Mouse (Mus musculus) liver, embryonic 14.5 days (tissue): Measurements from ENCODE around the gene Nynrin. TPM values are rescaled to one million over a fixed set of nuclear protein-coding genes. Genes with fewer than 3 reads are reported as not detected.

Experiments
- ATAC-seq: fragments of 200-750 bp; cut with Nextera tagmentation; 2 replicates; pipeline ENCODE4 v1.8.0; 2017; ENCODE audit warnings: moderate number of reproducible peaks, mild to moderate bottlenecking, moderate library complexity; ENCODE audit not compliant: insufficient read depth
- DNase-seq, 3 experiments: peaks; one replicate each; pipeline ENCODE4 v3.0.0-alpha.2; 2012 to 2013; ENCODE audit warnings: low read depth in 3 of 3, low spot score in 3 of 3
- H3K27ac ChIP-seq: fragments of 300-500 bp; sonication (generic); 2 replicates; pipeline ENCODE4 v1.5.1; 2014; ENCODE audit warnings: moderate library complexity, mild to moderate bottlenecking, control low read depth, inconsistent platforms
- H3K27me3 ChIP-seq: fragments of 300-500 bp; sonication (generic); 2 replicates; pipeline ENCODE4 v1.6.1; 2014; ENCODE audit warnings: mild to moderate bottlenecking, low read length, moderate library complexity; ENCODE audit not compliant: control insufficient read depth, insufficient read depth
- H3K36me3 ChIP-seq: fragments of 300-500 bp; sonication (generic); replicated peaks from 2 replicates; pipeline ENCODE4 v1.6.1; 2014; ENCODE audit warnings: low read depth; ENCODE audit not compliant: control insufficient read depth, insufficient read depth
- H3K4me1 ChIP-seq, 2 experiments: fragments of 200-500 bp in 1 of 2; fragments of 300-500 bp in 1 of 2; sonication (generic) in 1 of 2; replicated peaks; 2 replicates each; pipeline ENCODE4 v1.6.1; 2012 to 2014; ENCODE audit warnings: antibody characterized with exemption in 1 of 2, inconsistent platforms in 1 of 2, low read length in 1 of 2; ENCODE audit not compliant: control insufficient read depth in 2 of 2, insufficient read depth in 2 of 2
- H3K4me2 ChIP-seq: fragments of 300-500 bp; sonication (generic); 2 replicates; pipeline ENCODE4 v1.6.1; 2014; ENCODE audit warnings: low read depth, mild to moderate bottlenecking, control low read depth, moderate library complexity
- H3K4me3 ChIP-seq, 2 experiments: fragments of 200-500 bp in 1 of 2; fragments of 300-500 bp in 1 of 2; sonication (generic) in 1 of 2; 2 replicates each; pipeline ENCODE4 v1.5.1; 2012 to 2014; ENCODE audit warnings: low read depth in 2 of 2, low read length in 2 of 2, mild to moderate bottlenecking in 2 of 2, control low read depth in 1 of 2, inconsistent platforms in 1 of 2, moderate library complexity in 1 of 2; ENCODE audit not compliant: insufficient read depth in 1 of 2
- H3K9ac ChIP-seq: fragments of 300-500 bp; sonication (generic); replicated peaks from 2 replicates; pipeline ENCODE4 v1.6.1; 2014; ENCODE audit warnings: mild to moderate bottlenecking, control low read depth, moderate library complexity
- H3K9me3 ChIP-seq: fragments of 300-500 bp; sonication (generic); 2 replicates; pipeline ENCODE4 v1.6.1; 2016; ENCODE audit warnings: low read length, mixed read lengths; ENCODE audit not compliant: control insufficient read depth
- CTCF ChIP-seq: IDR thresholded peaks from 2 replicates; pipeline ENCODE4 v1.5.1; 2016; ENCODE audit warnings: antibody characterized with exemption, low read depth, control low read depth
- EP300 ChIP-seq: IDR thresholded peaks from 2 replicates; pipeline ENCODE4 v1.6.1; 2016; ENCODE audit warnings: antibody characterized with exemption, low read depth
- WGBS: fragments of 180-500 bp; shearing (Covaris S2); extraction: QIAGEN DNeasy Blood & Tissue Kit; methylation state at CpG from one replicate; pipeline ENCODE4 v1.1.7; 2014; ENCODE audit not compliant: insufficient replicate concordance; 5-methylcytosine and 5-hydroxymethylcytosine counted together
- polyA plus RNA-seq, 2 experiments: library from polyadenylated mRNA; depleted of rRNA in 1 of 2; stranded (reverse) in 1 of 2; unstranded in 1 of 2; fragments of >200 nt; fragmentation: Nextera tagmentation in 1 of 2; extraction: Ambion mirVana in 1 of 2; gene quantifications; 2 replicates each; pipeline versions ENCODE4 v1.2.1 to v1.2.3; 2012 to 2014

Nynrin gene
- polyA plus RNA-seq, 2 experiments: 1.4 to 1.7 TPM

DNA sequence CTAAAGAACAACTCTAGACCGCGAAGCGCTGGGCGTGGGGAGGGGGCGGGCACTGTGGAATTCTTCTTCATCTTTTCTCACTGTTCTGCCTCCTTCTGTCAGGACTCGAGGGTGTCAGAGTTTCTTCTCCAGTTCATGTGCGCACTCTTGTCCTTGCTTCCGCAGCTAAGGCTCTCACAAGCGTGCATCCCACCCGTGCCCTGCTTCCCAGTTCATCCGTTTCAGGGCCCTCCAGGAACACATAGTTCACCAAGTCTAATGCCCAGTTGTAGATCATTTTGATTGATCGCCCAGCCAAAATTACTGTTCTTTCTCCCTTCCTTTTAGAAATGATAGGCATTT, 46.6 kb downstream of the Nynrin start:
- no peaks in the 10 kb centered on the region for H3K9me3 ChIP-seq
- DNase-seq (no peak), ATAC-seq (no peak)
- peaks cover 11% of the 10 kb centered on the region for H3K36me3 ChIP-seq
- H3K4me2 ChIP-seq: peak overlapping the region; percentile 62
- 8% methylated on average over 12 of the region's 12 CpGs for WGBS
- H3K27ac ChIP-seq: no peak overlapping the region
- H3K4me1 ChIP-seq: peaks cover 2 to 19% of the 10 kb centered on the region in 2 experiments; a peak in 3 of 4 replicates
- TF ChIP-seq CTCF (no peak), EP300 (no peak)
- peak overlapping the region; percentile 43 to 49 for H3K4me3 ChIP-seq
- no peak overlapping the region; the same call in 1 of the 2 replicates for H3K9ac ChIP-seq
- no peaks in the 10 kb centered on the region; the same call in 1 of the 2 replicates for H3K27me3 ChIP-seq

DNA sequence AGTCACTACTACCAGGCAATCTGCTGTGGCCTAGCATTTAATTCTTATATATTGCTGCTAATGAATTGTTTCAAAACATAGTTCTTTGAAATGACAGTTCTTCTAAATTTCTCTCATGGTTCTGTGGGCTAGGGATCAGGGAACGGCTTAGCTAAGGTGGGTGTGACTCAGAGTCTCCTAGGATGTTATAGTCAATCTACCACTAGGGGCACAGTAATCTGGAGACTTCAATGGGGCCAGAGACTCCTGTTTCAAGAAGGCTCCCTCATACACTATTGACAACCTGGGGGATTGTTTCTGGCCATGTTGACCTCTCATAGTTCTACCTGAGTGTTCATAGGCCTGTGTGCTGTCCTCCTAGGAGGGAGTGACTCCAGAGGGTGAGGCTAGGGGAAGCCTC, 51.7 kb downstream of the Nynrin start:
- TF ChIP-seq CTCF (peak; percentile 37; the same call in 1 of the 2 replicates), EP300 (no peak)
- Histone ChIP-seq H3K9ac (no peak overlapping the region), H3K27ac (no peak overlapping the region), H3K9me3 (no peaks in the 10 kb centered on the region), H3K27me3 (no peaks in the 10 kb centered on the region), H3K4me2 (no peak overlapping the region), H3K4me3 (no peak overlapping the region), H3K36me3 (no peaks in the 10 kb centered on the region), H3K4me1 (peaks cover 2 to 10% of the 10 kb centered on the region in 2 experiments; a peak in 3 of 4 replicates)
- ATAC-seq (no peak), DNase-seq (no peak)
- 21% methylated on average over 1 of the region's 1 CpGs for WGBS

DNA sequence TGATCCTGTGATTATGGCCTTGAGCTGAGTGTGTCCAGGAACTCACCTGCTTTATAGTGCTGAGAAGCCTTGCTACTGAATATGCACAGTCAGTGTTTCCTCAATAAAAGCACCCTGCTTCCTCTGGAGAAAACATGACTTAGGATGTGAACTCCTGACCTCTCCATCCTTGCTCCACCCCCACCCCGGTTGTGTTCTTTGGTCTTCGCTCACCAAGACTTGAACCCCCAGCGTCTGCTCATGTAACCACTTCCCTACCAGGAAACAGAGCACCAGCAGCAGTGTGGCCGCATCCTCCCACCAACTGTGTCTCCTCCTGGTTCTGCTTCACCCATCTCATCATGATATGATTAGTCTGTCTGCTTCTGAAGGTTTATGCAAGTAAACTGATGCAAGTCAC, 59.6 kb downstream of the Nynrin start:
- no peaks in the 10 kb centered on the region for H3K4me1 ChIP-seq
- no peak overlapping the region for H3K4me3 ChIP-seq
- no peaks in the 10 kb centered on the region for H3K9me3 ChIP-seq
- DNase-seq: no peak
- H3K9ac ChIP-seq: no peak overlapping the region
- no peak for ATAC-seq
- no peaks in the 10 kb centered on the region for H3K27me3 ChIP-seq
- no peak overlapping the region for H3K4me2 ChIP-seq
- no peak overlapping the region for H3K27ac ChIP-seq
- TF ChIP-seq CTCF (no peak), EP300 (no peak)
- WGBS: 24% methylated on average over 4 of the region's 4 CpGs
- H3K36me3 ChIP-seq: no peaks in the 10 kb centered on the region

DNA sequence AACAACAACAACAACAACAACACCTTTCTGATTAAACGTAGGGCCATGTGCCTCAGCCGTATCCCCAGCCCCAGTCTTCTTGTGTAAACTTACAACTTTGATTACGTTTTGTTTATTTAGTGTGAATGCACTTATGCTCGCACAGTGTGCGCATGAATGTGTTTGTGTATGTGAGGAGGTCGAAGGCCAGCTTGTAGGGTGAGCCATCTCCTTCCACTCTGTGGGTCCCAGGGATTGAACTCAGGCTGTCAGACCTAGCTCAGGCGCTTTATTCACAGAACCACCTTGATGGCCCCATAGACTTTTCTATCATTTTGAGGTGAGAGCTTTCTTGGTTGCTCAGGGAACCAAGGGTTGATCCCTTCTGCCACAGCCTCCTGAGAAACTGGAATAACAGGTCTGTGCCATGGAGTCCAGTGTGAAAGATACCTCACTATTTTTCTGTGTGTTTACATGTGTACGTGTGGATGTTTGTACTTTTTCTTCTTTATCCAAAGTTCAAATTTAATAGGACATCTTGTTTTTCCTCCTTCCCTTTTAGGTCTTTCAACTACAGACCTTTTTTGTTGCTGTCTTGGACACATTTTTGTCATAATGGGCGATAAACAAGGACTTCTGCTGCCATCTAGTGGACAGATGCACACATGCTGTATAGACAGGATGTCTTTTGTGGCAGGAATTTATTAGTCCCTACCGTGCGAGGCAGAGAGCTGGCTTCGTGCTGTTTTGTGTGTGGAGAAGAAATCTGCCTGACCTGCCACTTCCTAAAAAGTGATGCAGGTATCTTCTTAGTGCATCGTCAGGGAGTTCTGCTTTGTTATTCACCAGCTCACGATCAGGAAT, 64.7 kb downstream of the Nynrin start:
- no peak overlapping the region for H3K9ac ChIP-seq
- H3K9me3 ChIP-seq: no peaks in the 10 kb centered on the region
- no peaks in the 10 kb centered on the region for H3K36me3 ChIP-seq
- H3K4me3 ChIP-seq: no peak overlapping the region
- TF ChIP-seq EP300 (no peak), CTCF (peak; percentile 88)
- H3K4me2 ChIP-seq: no peak overlapping the region
- peaks cover 12 to 19% of the 10 kb centered on the region in 2 experiments for H3K4me1 ChIP-seq
- WGBS: 30% methylated on average over 14 of the region's 14 CpGs
- no peaks in the 10 kb centered on the region for H3K27me3 ChIP-seq
- no peak overlapping the region for H3K27ac ChIP-seq
- DNase-seq (peak; percentile 67 to 72 (median 70)), ATAC-seq (no peak)

DNA sequence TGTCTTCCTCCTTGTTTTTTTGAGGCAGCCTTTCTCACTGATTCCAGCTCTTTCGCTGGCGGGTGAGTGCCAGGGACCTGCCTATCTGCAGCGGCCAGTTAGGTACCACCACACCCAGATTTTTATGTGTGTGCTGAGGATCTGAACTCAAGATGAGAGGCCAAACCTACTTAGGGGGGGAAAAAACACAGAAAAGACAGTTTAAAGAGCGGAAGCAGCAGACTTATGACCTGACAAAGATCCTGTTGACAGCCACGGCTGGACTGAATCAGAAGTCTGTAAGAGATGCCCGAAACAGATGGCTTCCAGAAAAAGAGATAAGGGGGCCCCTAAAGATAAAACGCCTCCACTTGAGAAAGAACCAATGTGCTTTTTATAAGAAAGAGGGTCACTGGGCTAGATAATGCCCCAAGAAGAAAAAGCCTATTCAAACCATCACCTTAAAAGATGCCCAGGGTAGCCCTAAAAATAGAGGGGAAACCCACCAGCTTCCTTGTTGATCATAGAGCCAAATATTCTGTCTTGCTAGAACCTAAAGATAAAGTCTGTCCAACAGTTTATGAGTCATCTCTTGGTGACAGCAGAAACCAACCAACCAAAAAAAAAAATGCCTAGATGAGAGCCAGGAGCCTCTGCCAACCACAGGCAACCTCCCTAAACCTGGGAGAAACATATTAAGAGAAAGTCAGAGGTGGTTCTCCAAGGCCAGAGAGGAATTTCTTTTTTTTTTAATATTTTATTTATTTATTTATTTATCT, 68.8 kb downstream of the Nynrin start:
- DNase-seq (peak; percentile 53 to 59 (median 59)), ATAC-seq (peak; percentile 87)
- no peak for TF ChIP-seq CTCF
- TF ChIP-seq EP300: peak; percentile 76
- 6% methylated on average over 7 of the region's 7 CpGs for WGBS
- H3K4me1 ChIP-seq: peaks cover 15 to 34% of the 10 kb centered on the region in 2 experiments
- 0 out of 4 replicates have a peak overlapping the region, but pooled peaks of 1 of the 2 experiments have one; percentile 14 for H3K4me3 ChIP-seq
- H3K4me2 ChIP-seq: peak overlapping the region; percentile 59
- H3K36me3 ChIP-seq: no peaks in the 10 kb centered on the region
- H3K27ac ChIP-seq: peak overlapping the region; percentile 68
- no peaks in the 10 kb centered on the region for H3K27me3 ChIP-seq
- H3K9me3 ChIP-seq: no peaks in the 10 kb centered on the region
- peak overlapping the region; percentile 9; the same call in 1 of the 2 replicates for H3K9ac ChIP-seq

Other genes with a start within 250 kb of the Nynrin start
- gene Rec8, start 236.0 kb upstream of the Nynrin start, polyA plus RNA-seq (2012; rRNA removed): 1.7 and 1.9 TPM in 2 replicates
- gene Rec8, start 236.0 kb upstream of the Nynrin start, polyA plus RNA-seq (2014; fragmentation: Nextera tagmentation; extraction: Ambion mirVana): 0.87 and 1.0 TPM in 2 replicates
- gene Ipo4, start 218.1 kb upstream of the Nynrin start, polyA plus RNA-seq (2012; rRNA removed): 13.5 and 27.6 TPM in 2 replicates
- 22.6 and 27.9 TPM in 2 replicates for gene Ipo4, start 218.1 kb upstream of the Nynrin start, polyA plus RNA-seq (2014; fragmentation: Nextera tagmentation; extraction: Ambion mirVana)
- gene Gm49378, start 216.1 kb upstream of the Nynrin start, polyA plus RNA-seq (2012; rRNA removed): 2.0 and 3.4 TPM in 2 replicates
- 2.0 and 2.9 TPM in 2 replicates for gene Gm49378, start 216.1 kb upstream of the Nynrin start, polyA plus RNA-seq (2014; fragmentation: Nextera tagmentation; extraction: Ambion mirVana)
- 26.4 and 33.2 TPM in 2 replicates for gene Tm9sf1, start 210.2 kb upstream of the Nynrin start, polyA plus RNA-seq (2012; rRNA removed)
- 42.8 and 45.4 TPM in 2 replicates for gene Tm9sf1, start 210.2 kb upstream of the Nynrin start, polyA plus RNA-seq (2014; fragmentation: Nextera tagmentation; extraction: Ambion mirVana)
- gene Tssk4, start 203.8 kb upstream of the Nynrin start, polyA plus RNA-seq (2012; rRNA removed): 0.34 and 0.39 TPM in 2 replicates
- 0.19 and 0.23 TPM in 2 replicates for gene Tssk4, start 203.8 kb upstream of the Nynrin start, polyA plus RNA-seq (2014; fragmentation: Nextera tagmentation; extraction: Ambion mirVana)
- gene Mdp1, start 193.5 kb upstream of the Nynrin start, polyA plus RNA-seq (2012; rRNA removed): 11.6 and 13.4 TPM in 2 replicates
- 15.5 and 16.6 TPM in 2 replicates for gene Mdp1, start 193.5 kb upstream of the Nynrin start, polyA plus RNA-seq (2014; fragmentation: Nextera tagmentation; extraction: Ambion mirVana)
- gene Gmpr2, start 182.1 kb upstream of the Nynrin start, polyA plus RNA-seq (2012; rRNA removed): 10.6 and 14.1 TPM in 2 replicates
- gene Gmpr2, start 182.1 kb upstream of the Nynrin start, polyA plus RNA-seq (2014; fragmentation: Nextera tagmentation; extraction: Ambion mirVana): 17.9 and 18.2 TPM in 2 replicates
- 101 and 168 TPM in 2 replicates for gene Nedd8, start 181.9 kb upstream of the Nynrin start, polyA plus RNA-seq (2012; rRNA removed)
- 279 and 286 TPM in 2 replicates for gene Nedd8, start 181.9 kb upstream of the Nynrin start, polyA plus RNA-seq (2014; fragmentation: Nextera tagmentation; extraction: Ambion mirVana)
- gene Tinf2, start 172.2 kb upstream of the Nynrin start, polyA plus RNA-seq (2012; rRNA removed): 13.4 and 16.6 TPM in 2 replicates
- 19.0 and 19.3 TPM in 2 replicates for gene Tinf2, start 172.2 kb upstream of the Nynrin start, polyA plus RNA-seq (2014; fragmentation: Nextera tagmentation; extraction: Ambion mirVana)
- 2.0 and 2.4 TPM in 2 replicates for gene Tgm1, start 140.1 kb upstream of the Nynrin start, polyA plus RNA-seq (2012; rRNA removed)
- 2.0 and 2.3 TPM in 2 replicates for gene Tgm1, start 140.1 kb upstream of the Nynrin start, polyA plus RNA-seq (2014; fragmentation: Nextera tagmentation; extraction: Ambion mirVana)
- gene Rabggta, start 131.7 kb upstream of the Nynrin start, polyA plus RNA-seq (2012; rRNA removed): 10.9 and 12.8 TPM in 2 replicates
- gene Rabggta, start 131.7 kb upstream of the Nynrin start, polyA plus RNA-seq (2014; fragmentation: Nextera tagmentation; extraction: Ambion mirVana): 7.4 and 8.1 TPM in 2 replicates
- gene Dhrs1, start 108.3 kb upstream of the Nynrin start, polyA plus RNA-seq (2012; rRNA removed): 21.2 and 31.0 TPM in 2 replicates
- gene Dhrs1, start 108.3 kb upstream of the Nynrin start, polyA plus RNA-seq (2014; fragmentation: Nextera tagmentation; extraction: Ambion mirVana): 34.4 and 40.4 TPM in 2 replicates
- 13.1 and 13.2 TPM in 2 replicates for gene Nop9, start 108.3 kb upstream of the Nynrin start, polyA plus RNA-seq (2012; rRNA removed)
- 20.8 and 27.5 TPM in 2 replicates for gene Nop9, start 108.3 kb upstream of the Nynrin start, polyA plus RNA-seq (2014; fragmentation: Nextera tagmentation; extraction: Ambion mirVana)
- gene Cideb, start 95.6 kb upstream of the Nynrin start, polyA plus RNA-seq (2012; rRNA removed): 37.3 and 42.1 TPM in 2 replicates
- 40.0 and 42.8 TPM in 2 replicates for gene Cideb, start 95.6 kb upstream of the Nynrin start, polyA plus RNA-seq (2014; fragmentation: Nextera tagmentation; extraction: Ambion mirVana)
- gene Ltb4r2, start 92.6 kb upstream of the Nynrin start, polyA plus RNA-seq (2012; rRNA removed): 0.65 and 0.67 TPM in 2 replicates
- gene Ltb4r2, start 92.6 kb upstream of the Nynrin start, polyA plus RNA-seq (2014; fragmentation: Nextera tagmentation; extraction: Ambion mirVana): 0.39 and 0.67 TPM in 2 replicates
- 2.9 and 3.3 TPM in 2 replicates for gene Ltb4r1, start 88.0 kb upstream of the Nynrin start, polyA plus RNA-seq (2012; rRNA removed)
- gene Ltb4r1, start 88.0 kb upstream of the Nynrin start, polyA plus RNA-seq (2014; fragmentation: Nextera tagmentation; extraction: Ambion mirVana): 1.7 and 2.7 TPM in 2 replicates
- gene Adcy4, start 69.9 kb upstream of the Nynrin start, polyA plus RNA-seq (2012; rRNA removed): 0.88 and 1.0 TPM in 2 replicates
- 0.66 and 1.2 TPM in 2 replicates for gene Adcy4, start 69.9 kb upstream of the Nynrin start, polyA plus RNA-seq (2014; fragmentation: Nextera tagmentation; extraction: Ambion mirVana)
- gene Ripk3, start 65.1 kb upstream of the Nynrin start, polyA plus RNA-seq (2012; rRNA removed): 13.1 and 15.1 TPM in 2 replicates
- gene Ripk3, start 65.1 kb upstream of the Nynrin start, polyA plus RNA-seq (2014; fragmentation: Nextera tagmentation; extraction: Ambion mirVana): 18.2 and 22.0 TPM in 2 replicates
- 0.89 and 1.0 TPM in 2 replicates for gene Nfatc4, start 30.9 kb upstream of the Nynrin start, polyA plus RNA-seq (2012; rRNA removed)
- gene Nfatc4, start 30.9 kb upstream of the Nynrin start, polyA plus RNA-seq (2014; fragmentation: Nextera tagmentation; extraction: Ambion mirVana): 0.33 and 0.66 TPM in 2 replicates
- 0.15 and 0.16 TPM in 2 replicates for gene Cbln3, start 30.4 kb downstream of the Nynrin start, polyA plus RNA-seq (2012; rRNA removed)
- gene Cbln3, start 30.4 kb downstream of the Nynrin start, polyA plus RNA-seq (2014; fragmentation: Nextera tagmentation; extraction: Ambion mirVana): 0.06 and 0.15 TPM in 2 replicates
- gene Khnyn, start 30.9 kb downstream of the Nynrin start, polyA plus RNA-seq (2012; rRNA removed): 5.8 and 7.5 TPM in 2 replicates
- 2.4 and 2.8 TPM in 2 replicates for gene Khnyn, start 30.9 kb downstream of the Nynrin start, polyA plus RNA-seq (2014; fragmentation: Nextera tagmentation; extraction: Ambion mirVana)
- gene Sdr39u1, start 46.3 kb downstream of the Nynrin start, polyA plus RNA-seq (2012; rRNA removed): 6.1 and 6.7 TPM in 2 replicates
- gene Sdr39u1, start 46.3 kb downstream of the Nynrin start, polyA plus RNA-seq (2014; fragmentation: Nextera tagmentation; extraction: Ambion mirVana): 11.8 and 12.0 TPM in 2 replicates
- 0.12 and 0.13 TPM in 2 replicates for gene Cma1, start 90.7 kb downstream of the Nynrin start, polyA plus RNA-seq (2012; rRNA removed)
- gene Cma1, start 90.7 kb downstream of the Nynrin start, polyA plus RNA-seq (2014; fragmentation: Nextera tagmentation; extraction: Ambion mirVana): 0.15 and 0.25 TPM in 2 replicates
- gene Cma2, start 97.0 kb downstream of the Nynrin start, polyA plus RNA-seq (2012; rRNA removed): not detected in 2 replicates
- not detected in 2 replicates for gene Cma2, start 97.0 kb downstream of the Nynrin start, polyA plus RNA-seq (2014; fragmentation: Nextera tagmentation; extraction: Ambion mirVana)
- not detected in 2 replicates for gene Mcpt1, start 164.0 kb downstream of the Nynrin start, polyA plus RNA-seq (2012; rRNA removed)
- not detected in 2 replicates for gene Mcpt1, start 164.0 kb downstream of the Nynrin start, polyA plus RNA-seq (2014; fragmentation: Nextera tagmentation; extraction: Ambion mirVana)
- gene Mcpt9, start 176.5 kb downstream of the Nynrin start, polyA plus RNA-seq (2012; rRNA removed): not detected in 2 replicates
- gene Mcpt9, start 176.5 kb downstream of the Nynrin start, polyA plus RNA-seq (2014; fragmentation: Nextera tagmentation; extraction: Ambion mirVana): not detected in 2 replicates
- gene Mcpt2, start 188.0 kb downstream of the Nynrin start, polyA plus RNA-seq (2012; rRNA removed): 0.06 and 0.11 TPM in 2 replicates
- gene Mcpt2, start 188.0 kb downstream of the Nynrin start, polyA plus RNA-seq (2014; fragmentation: Nextera tagmentation; extraction: Ambion mirVana): 0.13 and 0.22 TPM in 2 replicates
- gene Mcpt4, start 208.3 kb downstream of the Nynrin start, polyA plus RNA-seq (2012; rRNA removed): 0.04 TPM in 1 of 2 replicates, not detected in the other
- not detected in 2 replicates for gene Mcpt4, start 208.3 kb downstream of the Nynrin start, polyA plus RNA-seq (2014; fragmentation: Nextera tagmentation; extraction: Ambion mirVana)
- 0.79 and 4.6 TPM in 2 replicates for gene Mcpt8, start 231.3 kb downstream of the Nynrin start, polyA plus RNA-seq (2012; rRNA removed)
- gene Mcpt8, start 231.3 kb downstream of the Nynrin start, polyA plus RNA-seq (2014; fragmentation: Nextera tagmentation; extraction: Ambion mirVana): 4.3 and 15.8 TPM in 2 replicates
- gene Ctsg, start 248.6 kb downstream of the Nynrin start, polyA plus RNA-seq (2012; rRNA removed): 32.2 and 32.6 TPM in 2 replicates
- 27.1 and 48.4 TPM in 2 replicates for gene Ctsg, start 248.6 kb downstream of the Nynrin start, polyA plus RNA-seq (2014; fragmentation: Nextera tagmentation; extraction: Ambion mirVana)